Mouse (Mus musculus): Measurements from ENCODE around the gene Ptbp1. TPM values are rescaled to one million over a fixed set of nuclear protein-coding genes. Genes with fewer than 3 reads are reported as not detected.

Ptbp1 gene
- polyA plus RNA-seq (2021) = 349 TPM

GRCm38 (mm10) chr10:79853860-79854795 is at the start of gene Ptbp1:
Gene Ptbp1, plus strand, starts transcription at chr10:79854427.
- POLR2A ChIA-PET = interaction anchor here (0.6 to 1.8 kb wide), 3 partner anchors 13 to 60 kb away, joined by 3 to 10 read pairs (median 8); no protein-coding TSS in a partner anchor

GRCm38 (mm10) chr10:79805636-79806035 is 48.6 kb upstream of the Ptbp1 start:
- CTCF ChIA-PET = interaction anchor here (1.3 to 1.6 kb wide), 2 partner anchors 11 to 14 kb away, joined by 3 to 11 read pairs; partner anchors contain the start of gene Prss57
- ATAC-seq = no peak
- in situ Hi-C loops (cut with MboI; ENCODE audit: low pct_unique_long_range_greater_than_20kb) = no loop called here
- no peak for DNase-seq (ENCODE audit: low read depth, low spot score)
- no peaks in the 10 kb centered on the region for H3K27me3 ChIP-seq
- POLR2A ChIA-PET = interaction anchor here (1.3 kb wide), 1 partner anchor 12 kb away, joined by 3 read pairs; no protein-coding TSS in a partner anchor
- no peak for TF ChIP-seq CTCF (IDR thresholded peaks at IDR 0.05)

More at GRCm38 (mm10) chr10:79853860-79854795, at the start of gene Ptbp1:
- in situ Hi-C loops (cut with MboI; ENCODE audit: low pct_unique_long_range_greater_than_20kb) = no loop called here
- no peak for TF ChIP-seq CTCF (IDR thresholded peaks at IDR 0.05)
- CTCF ChIA-PET = interaction anchor here (0.9 to 1.4 kb wide), 3 partner anchors 13 to 19 kb away, joined by 3 to 4 read pairs (median 3); no protein-coding TSS in a partner anchor
- no peaks in the 10 kb centered on the region for H3K27me3 ChIP-seq
- DNase-seq (ENCODE audit: low read depth, low spot score) = peak; percentile 99
- ATAC-seq = peak; percentile 72

- no peak for ATAC-seq
- DNase-seq (ENCODE audit: low read depth, low spot score) = no peak
- no peak for TF ChIP-seq CTCF (IDR thresholded peaks at IDR 0.05)
- CTCF ChIA-PET = interaction anchor here (1.6 kb wide), 1 partner anchor 11 kb away, joined by 11 read pairs; no protein-coding TSS in a partner anchor
- in situ Hi-C loops (cut with MboI; ENCODE audit: low pct_unique_long_range_greater_than_20kb) = no loop called here
- POLR2A ChIA-PET = interaction anchor here (1.3 kb wide), 1 partner anchor 12 kb away, joined by 3 read pairs; no protein-coding TSS in a partner anchor
- no peaks in the 10 kb centered on the region for H3K27me3 ChIP-seq
These were observed 47.9 kb upstream of the Ptbp1 start for GRCm38 (mm10) chr10:79806331-79806730.

- ATAC-seq (no peak), DNase-seq (ENCODE audit: low read depth, low spot score) (no peak)
- in situ Hi-C loops (cut with MboI; ENCODE audit: low pct_unique_long_range_greater_than_20kb) = no loop called here
- ChIA-PET POLR2A (no interaction called here), CTCF (no interaction called here)
- H3K27me3 ChIP-seq = no peaks in the 10 kb centered on the region
- TF ChIP-seq CTCF (IDR thresholded peaks at IDR 0.05) = no peak
These were observed 47.3 kb upstream of the Ptbp1 start for GRCm38 (mm10) chr10:79806972-79807371.

- no peak for DNase-seq (ENCODE audit: low read depth, low spot score)
- H3K27me3 ChIP-seq = no peaks in the 10 kb centered on the region
- ATAC-seq = no peak
- no peak for TF ChIP-seq CTCF (IDR thresholded peaks at IDR 0.05)
- ChIA-PET CTCF (interaction anchor here (1.0 kb wide), 1 partner anchor 19 kb away, joined by 5 read pairs; no protein-coding TSS in a partner anchor), POLR2A (no interaction called here)
- in situ Hi-C loops (cut with MboI; ENCODE audit: low pct_unique_long_range_greater_than_20kb) = no loop called here
These were observed 46.4 kb upstream of the Ptbp1 start for GRCm38 (mm10) chr10:79807826-79808225.

- DNase-seq (ENCODE audit: low read depth, low spot score) (no peak), ATAC-seq (no peak)
- no peaks in the 10 kb centered on the region for H3K27me3 ChIP-seq
- TF ChIP-seq CTCF (IDR thresholded peaks at IDR 0.05) = no peak
- POLR2A ChIA-PET = no interaction called here
- CTCF ChIA-PET = interaction anchor here (1.0 kb wide), 1 partner anchor 20 kb away, joined by 5 read pairs; no protein-coding TSS in a partner anchor
- in situ Hi-C loops (cut with MboI; ENCODE audit: low pct_unique_long_range_greater_than_20kb) = no loop called here
These were observed 45.5 kb upstream of the Ptbp1 start for GRCm38 (mm10) chr10:79808728-79809127.

GRCm38 (mm10) chr10:79811736-79812637 is 42.2 kb upstream of the Ptbp1 start:
- CTCF ChIA-PET = interaction anchor here (1.0 to 3.0 kb wide), 9 partner anchors 9 to 102 kb away, joined by 3 to 24 read pairs (median 7); partner anchors contain the start of gene Palm
- TF ChIP-seq CTCF (IDR thresholded peaks at IDR 0.05) = no peak
- DNase-seq (ENCODE audit: low read depth, low spot score) = no peak
- in situ Hi-C loops (cut with MboI; ENCODE audit: low pct_unique_long_range_greater_than_20kb) = no loop called here
- no peaks in the 10 kb centered on the region for H3K27me3 ChIP-seq
- POLR2A ChIA-PET = interaction anchor here (0.8 to 2.3 kb wide), 6 partner anchors 9 to 23 kb away, joined by 3 to 12 read pairs (median 4); partner anchors contain the start of genes Palm and Prss57
- ATAC-seq = no peak

GRCm38 (mm10) chr10:79814271-79814842 is 39.9 kb upstream of the Ptbp1 start:
- H3K27me3 ChIP-seq = no peaks in the 10 kb centered on the region
- in situ Hi-C loops (cut with MboI; ENCODE audit: low pct_unique_long_range_greater_than_20kb) = no loop called here
- POLR2A ChIA-PET = interaction anchor here (0.6 to 0.7 kb wide), 3 partner anchors 12 to 104 kb away, joined by 3 read pairs; no protein-coding TSS in a partner anchor
- TF ChIP-seq CTCF (IDR thresholded peaks at IDR 0.05) = no peak
- CTCF ChIA-PET = interaction anchor here (3.0 kb wide), 1 partner anchor 21 kb away, joined by 24 read pairs; the partner anchor contains the start of gene Palm
- DNase-seq (ENCODE audit: low read depth, low spot score) = no peak
- peak; percentile 33 for ATAC-seq

GRCm38 (mm10) chr10:79815671-79816494 is 38.3 kb upstream of the Ptbp1 start:
- DNase-seq (ENCODE audit: low read depth, low spot score) = no peak
- no peaks in the 10 kb centered on the region for H3K27me3 ChIP-seq
- ChIA-PET POLR2A (interaction anchor here (1.1 kb wide), 1 partner anchor 22 kb away, joined by 3 read pairs; no protein-coding TSS in a partner anchor), CTCF (interaction anchor here (0.7 to 2.0 kb wide), 6 partner anchors 9 to 47 kb away, joined by 3 to 9 read pairs (median 3); no protein-coding TSS in a partner anchor)
- ATAC-seq = peak; percentile 31
- in situ Hi-C loops (cut with MboI; ENCODE audit: low pct_unique_long_range_greater_than_20kb) = no loop called here
- no peak for TF ChIP-seq CTCF (IDR thresholded peaks at IDR 0.05)

All from Patski (cell line).